Mouse (Mus musculus) ovary, postnatal 36 days (tissue): ENCODE results near the gene Fhit.

ENCODE experiments used
- DNase-seq: peaks from one replicate; pipeline ENCODE4 v3.0.0; 2022; ENCODE audit warnings: low spot score, mixed read lengths

The Fhit gene

GRCm38 (mm10) chr14:10129088-10129487 lies 1032.7 kb downstream of the Fhit start:
- DNase-seq: no peak

GRCm38 (mm10) chr14:10126536-10126935 lies 1035.3 kb downstream of the Fhit start:
- DNase-seq: no peak

GRCm38 (mm10) chr14:10122176-10122575 lies 1039.7 kb downstream of the Fhit start:
- no peak for DNase-seq

GRCm38 (mm10) chr14:10096236-10096635 lies 1065.6 kb downstream of the Fhit start:
- DNase-seq: no peak

- DNase-seq: no peak
Observed at GRCm38 (mm10) chr14:10079062-10079461, 1082.8 kb downstream of the Fhit start.

- DNase-seq: no peak
Observed at GRCm38 (mm10) chr14:10049947-10050346, 1111.9 kb downstream of the Fhit start.

- no peak for DNase-seq
Observed at GRCm38 (mm10) chr14:10047123-10047783, 1114.6 kb downstream of the Fhit start.

GRCm38 (mm10) chr14:10046336-10047122 lies 1115.3 kb downstream of the Fhit start:
- DNase-seq: no peak

GRCm38 (mm10) chr14:10038021-10038420 lies 1123.8 kb downstream of the Fhit start:
- no peak for DNase-seq

GRCm38 (mm10) chr14:10036685-10037215 lies 1125.1 kb downstream of the Fhit start:
- DNase-seq: no peak

GRCm38 (mm10) chr14:10035682-10036081 lies 1126.2 kb downstream of the Fhit start:
- no peak for DNase-seq

- DNase-seq: no peak
Observed at GRCm38 (mm10) chr14:10035270-10035669, 1126.6 kb downstream of the Fhit start.

GRCm38 (mm10) chr14:10023382-10023781 lies 1138.5 kb downstream of the Fhit start:
- no peak for DNase-seq

- no peak for DNase-seq
Observed at GRCm38 (mm10) chr14:10022304-10022703, 1139.5 kb downstream of the Fhit start.

- DNase-seq: no peak
Observed at GRCm38 (mm10) chr14:10020400-10021140, 1141.3 kb downstream of the Fhit start.

- no peak for DNase-seq
Observed at GRCm38 (mm10) chr14:10013817-10014266, 1148.0 kb downstream of the Fhit start.

GRCm38 (mm10) chr14:10013003-10013816 lies 1148.6 kb downstream of the Fhit start:
- no peak for DNase-seq

GRCm38 (mm10) chr14:10006278-10006677 lies 1155.6 kb downstream of the Fhit start:
- DNase-seq: no peak

GRCm38 (mm10) chr14:10003847-10004246 lies 1158.0 kb downstream of the Fhit start:
- no peak for DNase-seq

- DNase-seq: no peak
Observed at GRCm38 (mm10) chr14:9990677-9991076, 1171.2 kb downstream of the Fhit start.

GRCm38 (mm10) chr14:9976934-9977510 lies 1184.8 kb downstream of the Fhit start:
- no peak for DNase-seq
